Mouse (Mus musculus) kidney, postnatal 10 days (tissue): ENCODE results near the gene Dchs2.

Experiments
- DNase-seq: peaks from one replicate; pipeline ENCODE4 v3.0.0; 2021; ENCODE audit warnings: mixed read lengths

Dchs2 gene

GRCm38 (mm10) chr3:83156165-83156564 lies 28.4 kb downstream of the Dchs2 start:
- no peak for DNase-seq

GRCm38 (mm10) chr3:83161542-83162231 lies 33.9 kb downstream of the Dchs2 start:
- no peak for DNase-seq

GRCm38 (mm10) chr3:83163676-83164075 lies 35.9 kb downstream of the Dchs2 start:
- DNase-seq = no peak

- DNase-seq = no peak
These were observed 57.8 kb downstream of the Dchs2 start for GRCm38 (mm10) chr3:83185527-83185926.

DNA sequence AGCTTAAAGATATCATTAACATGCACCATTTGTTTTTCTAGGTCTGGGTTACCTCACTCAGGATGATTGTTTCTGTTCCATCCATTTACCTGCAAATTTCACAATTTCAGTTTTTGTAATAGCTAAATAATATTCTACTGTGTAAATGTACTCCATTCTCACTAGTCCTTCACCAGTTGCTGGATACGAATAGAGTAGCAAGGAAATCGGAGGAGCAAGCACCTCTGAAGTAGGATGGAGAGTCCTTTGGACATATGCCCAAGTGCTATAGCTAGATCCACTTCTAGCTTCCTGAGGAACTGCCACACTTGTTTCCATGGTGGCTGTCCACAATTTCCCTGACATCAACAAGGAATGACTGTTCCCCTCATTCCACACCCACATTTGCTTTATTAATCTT lies 63.5 kb downstream of the Dchs2 start:
- no peak for DNase-seq

- DNase-seq = no peak
These were observed 64.7 kb downstream of the Dchs2 start for GRCm38 (mm10) chr3:83192401-83192800.

DNA sequence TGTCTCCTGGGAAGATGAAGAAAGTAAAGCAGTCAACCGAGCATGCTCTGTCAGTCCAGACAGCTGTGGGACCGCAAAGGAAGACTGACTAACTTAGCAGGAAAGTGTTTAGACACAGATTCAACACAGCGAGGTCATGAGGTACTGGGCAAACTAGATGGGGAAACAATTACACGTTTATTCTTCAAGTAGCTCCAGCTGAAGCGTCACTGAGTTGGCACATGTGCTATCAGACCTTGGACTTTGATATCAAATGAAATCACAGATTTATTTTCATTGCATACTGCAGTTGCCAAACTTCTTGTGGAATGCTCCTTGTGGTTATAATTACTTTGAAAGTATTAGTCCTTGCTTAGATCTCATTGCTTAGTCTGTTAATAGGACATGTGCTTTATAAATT lies 67.2 kb downstream of the Dchs2 start:
- no peak for DNase-seq

- DNase-seq = no peak
These were observed 73.7 kb downstream of the Dchs2 start for GRCm38 (mm10) chr3:83201286-83201980.

- DNase-seq = no peak
These were observed 77.4 kb downstream of the Dchs2 start for GRCm38 (mm10) chr3:83205073-83205668.

DNA sequence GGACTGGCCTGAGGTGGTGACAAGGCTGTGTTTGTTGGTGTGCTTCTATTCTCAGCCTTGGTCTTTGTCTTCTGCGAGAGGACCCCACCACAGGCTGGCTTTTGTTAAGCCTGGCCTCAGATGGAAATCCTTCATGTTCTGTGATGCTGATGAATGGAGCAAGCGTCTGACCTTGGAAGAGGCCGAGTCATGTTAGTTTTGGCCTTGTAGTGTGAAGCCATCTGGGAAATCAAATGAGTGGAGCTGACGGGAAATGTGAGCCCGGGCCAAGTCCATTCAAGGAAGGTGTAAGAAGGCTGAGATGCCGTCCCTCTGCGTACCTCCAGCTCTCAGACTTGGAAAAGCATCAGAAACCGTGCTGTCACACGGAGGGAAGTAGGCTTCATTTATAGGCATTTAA lies 81.9 kb downstream of the Dchs2 start:
- DNase-seq = peak; percentile 58

GRCm38 (mm10) chr3:83210210-83210609 lies 82.5 kb downstream of the Dchs2 start:
- no peak for DNase-seq

- DNase-seq = no peak
These were observed 84.2 kb downstream of the Dchs2 start for GRCm38 (mm10) chr3:83211939-83212338.

- peak; percentile 47 for DNase-seq
These were observed 84.8 kb downstream of the Dchs2 start for GRCm38 (mm10) chr3:83212578-83212977.

- no peak for DNase-seq
These were observed 90.3 kb downstream of the Dchs2 start for GRCm38 (mm10) chr3:83218059-83218458.

GRCm38 (mm10) chr3:83220101-83220500 lies 92.4 kb downstream of the Dchs2 start:
- no peak for DNase-seq

- peak; percentile 62 for DNase-seq
These were observed 94.4 kb downstream of the Dchs2 start for GRCm38 (mm10) chr3:83222125-83222524.

GRCm38 (mm10) chr3:83228383-83228782 lies 100.6 kb downstream of the Dchs2 start:
- no peak for DNase-seq

GRCm38 (mm10) chr3:83230326-83230725 lies 102.6 kb downstream of the Dchs2 start:
- DNase-seq = no peak

- peak; percentile 41 for DNase-seq
These were observed 106.7 kb downstream of the Dchs2 start for GRCm38 (mm10) chr3:83234457-83234856.

DNA sequence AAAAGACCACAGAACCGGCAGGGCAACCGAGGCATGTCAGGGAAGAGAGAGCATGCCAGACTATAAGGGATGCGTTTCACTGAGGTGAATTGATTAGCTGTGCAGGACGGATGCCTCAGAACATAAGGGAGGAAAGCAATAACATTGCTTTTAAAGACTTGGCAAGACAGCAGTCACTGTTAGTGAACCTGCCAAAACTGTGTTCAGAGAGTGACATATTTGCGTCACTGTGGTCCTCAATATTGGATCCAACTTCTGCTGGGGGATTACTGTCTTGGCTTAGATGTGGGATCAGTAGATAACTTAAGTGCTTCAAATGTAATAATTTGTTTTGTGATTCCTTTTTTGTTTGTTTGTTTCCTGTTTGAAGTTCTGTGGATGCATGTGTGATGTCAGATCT lies 107.3 kb downstream of the Dchs2 start:
- no peak for DNase-seq

DNA sequence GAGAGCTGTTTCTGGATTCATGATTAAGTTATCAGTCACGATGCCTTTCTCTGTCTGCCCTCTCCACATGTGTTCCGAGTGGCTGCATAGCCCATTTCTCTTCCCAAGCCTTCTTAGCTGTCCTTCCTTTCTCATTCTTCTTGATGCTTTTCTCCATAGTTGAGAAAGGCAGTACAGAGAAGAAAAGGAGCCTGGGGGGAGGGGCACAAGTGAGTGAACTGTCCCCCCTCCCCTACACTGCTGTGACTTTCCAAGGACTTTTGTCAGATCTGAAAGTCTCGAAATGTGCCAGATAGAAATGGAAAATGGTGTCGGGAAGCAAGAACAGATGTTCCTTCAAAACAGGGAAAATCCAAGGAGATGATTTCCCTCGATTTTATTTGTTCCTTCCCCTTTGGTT lies 118.8 kb downstream of the Dchs2 start:
- no peak for DNase-seq

- no peak for DNase-seq
These were observed 122.3 kb downstream of the Dchs2 start for GRCm38 (mm10) chr3:83250001-83250545.

- no peak for DNase-seq
These were observed 124.2 kb downstream of the Dchs2 start for GRCm38 (mm10) chr3:83251899-83252298.

DNA sequence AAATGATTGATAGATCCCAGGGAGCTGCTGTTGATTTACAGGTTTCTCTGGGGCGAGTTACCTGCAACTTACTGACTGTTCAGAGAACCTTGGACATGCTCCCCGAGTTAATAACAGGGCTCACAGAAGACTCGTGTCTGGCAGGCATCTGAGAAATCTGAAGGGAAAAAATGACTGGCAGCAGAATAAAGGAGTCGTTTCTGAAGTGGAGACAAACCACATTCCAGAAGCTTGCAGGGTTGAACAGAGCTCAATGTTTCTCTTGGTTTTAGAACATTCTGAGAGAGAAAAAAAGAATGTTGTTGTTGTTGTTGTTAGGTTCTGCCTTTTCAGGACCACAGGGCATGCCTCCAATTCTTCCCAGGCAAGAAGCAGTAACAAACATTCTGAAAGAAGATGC lies 131.7 kb downstream of the Dchs2 start:
- DNase-seq = no peak
